Mouse (Mus musculus): ENCODE data around the gene Hba-a1. TPM values are rescaled to one million over a fixed set of nuclear protein-coding genes. Genes with fewer than 3 reads are reported as not detected.
A peak's percentile ranks its signal among the peaks of the same experiment; 100 is the strongest.

Hba-a1 gene
- polyA plus RNA-seq, 1 experiment from 2014 or later = 4,298 TPM

GRCm38 (mm10) chr11:32265117-32265738 lies 18.1 kb upstream of the Hba-a1 start:
- Histone ChIP-seq H3K27me3 (no peaks in the 10 kb centered on the region), H3K36me3 (peaks cover 5% of the 10 kb centered on the region), H3K4me2 (replicated peaks) (no peak overlapping the region), H3K4me3 (replicated peaks) (no peak overlapping the region), H3K4me1 (peaks cover 5% of the 10 kb centered on the region), H3K27ac (replicated peaks) (no peak overlapping the region), H3K9ac (no peak overlapping the region), H3K9me3 (replicated peaks) (no peaks in the 10 kb centered on the region)
- 78% methylated on average over 3 of the region's 3 CpGs for WGBS
- no peak for ATAC-seq (ENCODE audit: insufficient number of reproducible peaks, low FRiP score, low TSS enrichment, low read depth)

DNA sequence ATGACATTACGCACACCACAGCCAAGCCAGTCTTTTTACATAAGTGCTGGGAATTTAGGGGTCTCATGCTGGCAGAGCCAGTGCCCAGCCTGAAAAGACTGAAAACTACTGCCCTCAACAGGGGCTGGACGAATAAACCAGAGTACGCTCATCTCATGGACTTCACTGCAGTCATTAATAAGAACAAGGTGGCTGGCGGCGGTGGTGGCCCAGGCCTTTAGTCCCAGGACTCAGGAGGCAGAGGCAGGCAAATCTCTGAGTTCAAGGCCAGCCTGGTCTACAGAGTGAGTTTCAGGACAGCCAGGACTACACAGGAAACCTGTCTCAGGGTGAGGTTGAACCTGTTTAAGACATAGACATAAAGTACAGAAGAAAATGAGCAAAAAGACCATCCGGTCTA lies 17.1 kb upstream of the Hba-a1 start:
- Histone ChIP-seq H3K4me3 (replicated peaks) (no peak overlapping the region), H3K36me3 (peaks cover under 1% of the 10 kb centered on the region; the same call in 1 of the 2 replicates), H3K9ac (no peak overlapping the region), H3K4me1 (peaks cover 5% of the 10 kb centered on the region), H3K27me3 (no peaks in the 10 kb centered on the region), H3K4me2 (replicated peaks) (no peak overlapping the region), H3K9me3 (replicated peaks) (no peaks in the 10 kb centered on the region), H3K27ac (replicated peaks) (no peak overlapping the region)
- ATAC-seq (ENCODE audit: insufficient number of reproducible peaks, low FRiP score, low TSS enrichment, low read depth) = no peak
- 93% methylated on average over 6 of the region's 6 CpGs for WGBS

DNA sequence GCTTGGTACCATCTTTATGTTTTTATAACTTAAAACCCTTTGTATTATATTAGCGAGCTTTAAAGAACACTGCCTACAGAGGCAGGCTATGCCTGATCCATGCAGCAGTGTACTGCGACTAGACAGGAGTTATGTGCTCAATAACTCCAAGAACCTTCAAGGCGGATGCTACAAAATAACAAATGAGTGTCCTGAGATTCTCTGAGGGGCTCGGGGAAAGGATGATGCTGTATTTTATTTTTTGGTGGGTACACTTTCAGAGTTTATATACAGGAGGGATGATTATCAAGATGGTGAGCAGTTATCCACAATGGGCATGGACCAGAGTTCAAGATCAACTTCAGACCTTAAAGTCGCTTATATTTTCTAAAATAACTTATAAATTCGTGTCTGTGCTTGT lies 16.5 kb upstream of the Hba-a1 start:
- WGBS = 23% methylated on average over 6 of the region's 6 CpGs
- peak overlapping the region; percentile 94 for H3K27ac ChIP-seq (replicated peaks)
- H3K4me1 ChIP-seq = peaks cover 5% of the 10 kb centered on the region
- no peak for ATAC-seq (ENCODE audit: insufficient number of reproducible peaks, low FRiP score, low TSS enrichment, low read depth)
- H3K9me3 ChIP-seq (replicated peaks) = no peaks in the 10 kb centered on the region
- peak overlapping the region; percentile 54 for H3K4me2 ChIP-seq (replicated peaks)
- H3K36me3 ChIP-seq = no peaks in the 10 kb centered on the region; the same call in 1 of the 2 replicates
- peak overlapping the region; percentile 85 for H3K4me3 ChIP-seq (replicated peaks)
- peak overlapping the region; percentile 92 for H3K9ac ChIP-seq
- H3K27me3 ChIP-seq = no peaks in the 10 kb centered on the region

DNA sequence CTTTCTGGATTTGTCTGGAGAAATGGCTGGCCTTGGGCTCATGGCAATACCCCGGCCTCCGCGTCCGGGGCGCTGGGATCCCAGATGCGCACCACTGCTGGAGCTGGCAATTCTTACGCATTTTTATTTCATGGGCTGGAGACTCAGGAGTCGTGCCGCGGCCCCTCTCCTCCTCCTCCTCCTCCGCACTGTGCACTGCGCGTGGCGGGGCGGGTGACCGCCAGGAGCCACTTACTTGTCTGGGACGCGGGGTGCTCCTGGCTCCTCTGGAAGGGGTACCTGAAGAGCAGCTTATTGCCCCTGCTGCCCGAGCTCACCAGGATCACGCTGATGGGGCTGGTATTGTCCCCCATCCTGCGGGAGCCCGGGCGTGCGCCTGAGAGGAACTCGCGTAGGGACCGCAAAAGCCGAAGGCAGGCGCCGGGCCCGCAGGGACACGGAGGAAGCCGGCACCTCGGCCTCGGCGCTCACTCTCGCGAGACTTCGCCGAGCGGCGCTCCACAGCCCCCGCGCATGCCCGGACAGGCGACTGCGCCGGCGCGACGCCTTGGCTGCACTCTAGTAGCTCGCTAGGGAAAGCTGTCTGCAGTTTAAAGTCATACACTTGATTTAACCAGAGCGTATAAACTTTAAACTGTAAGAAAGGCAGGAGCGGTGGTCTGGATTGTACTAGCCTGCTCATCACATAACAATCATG lies 16.0 kb upstream of the Hba-a1 start, which contains the start of gene Nprl3:
Gene Nprl3, minus strand, starts transcription at position 520 of the 697 bp plus-strand sequence.
- peak within 1 kb of the TSS; percentile 54 for H3K4me2 ChIP-seq (replicated peaks)
- ATAC-seq (ENCODE audit: insufficient number of reproducible peaks, low FRiP score, low TSS enrichment, low read depth) = peak; percentile 98
- under 1% methylated on average over 54 of the region's 54 CpGs for WGBS

DNA sequence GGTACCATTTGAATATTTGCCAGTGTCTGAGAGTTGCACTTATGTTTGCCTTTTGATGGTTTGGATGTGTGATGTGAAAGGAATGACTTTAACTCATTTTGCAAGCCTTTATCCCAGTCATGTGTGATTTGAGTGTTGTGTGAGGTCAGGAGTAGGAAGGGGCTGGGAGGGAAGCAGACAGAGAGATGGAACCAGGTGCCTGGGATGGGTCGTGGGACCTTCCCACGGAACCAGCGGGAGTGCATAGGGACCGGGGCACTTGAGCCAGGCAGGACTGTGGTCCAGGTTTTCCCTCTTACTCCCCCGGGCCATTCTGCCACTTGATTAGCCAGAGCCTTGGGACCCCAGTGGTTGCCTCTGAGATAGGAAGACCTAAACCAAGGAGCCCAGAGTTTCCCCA lies 15.3 kb upstream of the Hba-a1 start:
- H3K9me3 ChIP-seq (replicated peaks) = no peaks in the 10 kb centered on the region
- H3K27me3 ChIP-seq = no peaks in the 10 kb centered on the region
- peak overlapping the region; percentile 94 for H3K27ac ChIP-seq (replicated peaks)
- peak overlapping the region; percentile 85 for H3K4me3 ChIP-seq (replicated peaks)
- 19% methylated on average over 5 of the region's 5 CpGs for WGBS
- H3K4me2 ChIP-seq (replicated peaks) = peak overlapping the region; percentile 54
- peak overlapping the region; percentile 92 for H3K9ac ChIP-seq
- no peaks in the 10 kb centered on the region for H3K36me3 ChIP-seq
- no peak for ATAC-seq (ENCODE audit: insufficient number of reproducible peaks, low FRiP score, low TSS enrichment, low read depth)
- peaks cover 5% of the 10 kb centered on the region for H3K4me1 ChIP-seq

More for the DNA sequence above, 16.0 kb upstream of the Hba-a1 start, which contains the start of gene Nprl3:
- H3K9ac ChIP-seq = peak within 1 kb of the TSS; percentile 92
- peaks cover 5% of the 10 kb centered on the region for H3K4me1 ChIP-seq
- peak within 1 kb of the TSS; percentile 85 for H3K4me3 ChIP-seq (replicated peaks)
- H3K27me3 ChIP-seq = no peaks in the 10 kb centered on the region
- no peaks in the 10 kb centered on the region; the same call in 1 of the 2 replicates for H3K36me3 ChIP-seq
- peak within 1 kb of the TSS; percentile 94 for H3K27ac ChIP-seq (replicated peaks)
- no peaks in the 10 kb centered on the region for H3K9me3 ChIP-seq (replicated peaks)

- H3K36me3 ChIP-seq = no peaks in the 10 kb centered on the region
- no peak for ATAC-seq (ENCODE audit: insufficient number of reproducible peaks, low FRiP score, low TSS enrichment, low read depth)
- WGBS = 83% methylated on average over 5 of the region's 5 CpGs
- H3K27me3 ChIP-seq = no peaks in the 10 kb centered on the region
- H3K4me1 ChIP-seq = peaks cover 5% of the 10 kb centered on the region
- no peak overlapping the region for H3K27ac ChIP-seq (replicated peaks)
- no peaks in the 10 kb centered on the region for H3K9me3 ChIP-seq (replicated peaks)
- H3K9ac ChIP-seq = no peak overlapping the region
- no peak overlapping the region for H3K4me2 ChIP-seq (replicated peaks)
- H3K4me3 ChIP-seq (replicated peaks) = no peak overlapping the region
Measured at GRCm38 (mm10) chr11:32268952-32269351, 14.4 kb upstream of the Hba-a1 start.

- Histone ChIP-seq H3K27me3 (no peaks in the 10 kb centered on the region), H3K9ac (no peak overlapping the region), H3K4me3 (replicated peaks) (no peak overlapping the region), H3K36me3 (no peaks in the 10 kb centered on the region), H3K4me1 (peaks cover 5% of the 10 kb centered on the region), H3K4me2 (replicated peaks) (no peak overlapping the region), H3K27ac (replicated peaks) (no peak overlapping the region), H3K9me3 (replicated peaks) (no peaks in the 10 kb centered on the region)
- ATAC-seq (ENCODE audit: insufficient number of reproducible peaks, low FRiP score, low TSS enrichment, low read depth) = no peak
- WGBS = 31% methylated on average over 4 of the region's 4 CpGs
Measured at GRCm38 (mm10) chr11:32271178-32271577, 12.1 kb upstream of the Hba-a1 start.

DNA sequence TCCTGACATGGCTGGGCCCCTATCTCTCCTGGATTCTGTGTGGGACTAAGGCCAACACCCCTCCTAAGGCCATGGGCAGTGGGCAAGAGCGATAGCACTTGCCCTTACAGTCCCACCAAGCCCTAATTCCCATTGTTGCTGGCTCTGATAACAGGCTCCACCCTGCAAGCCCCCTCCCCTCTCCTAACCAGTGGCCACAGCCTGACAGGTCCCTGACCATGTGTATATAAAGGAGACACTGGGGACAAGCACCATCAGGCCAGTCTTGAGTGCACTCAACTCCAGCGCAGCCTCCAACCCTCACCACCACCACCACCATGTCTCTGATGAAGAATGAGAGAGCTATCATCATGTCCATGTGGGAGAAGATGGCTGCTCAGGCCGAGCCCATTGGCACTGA lies 7.0 kb upstream of the Hba-a1 start, which contains the start of gene Hba-x:
Gene Hba-x, plus strand, starts transcription at position 54 of the 400 bp plus-strand sequence.
- Histone ChIP-seq H3K9ac (no peak within 1 kb of the TSS), H3K4me2 (replicated peaks) (no peak within 1 kb of the TSS), H3K27ac (replicated peaks) (no peak within 1 kb of the TSS), H3K4me3 (replicated peaks) (no peak within 1 kb of the TSS), H3K4me1 (no peaks in the 10 kb centered on the region), H3K9me3 (replicated peaks) (no peaks in the 10 kb centered on the region), H3K36me3 (no peaks in the 10 kb centered on the region), H3K27me3 (0 out of 2 replicates have a peak, but pooled peaks cover 13% of the 10 kb centered on the region)
- ATAC-seq (ENCODE audit: insufficient number of reproducible peaks, low FRiP score, low TSS enrichment, low read depth) = no peak
- WGBS = 62% methylated on average over 3 of the region's 3 CpGs

GRCm38 (mm10) chr11:32277736-32278457 lies 5.4 kb upstream of the Hba-a1 start:
- Histone ChIP-seq H3K4me1 (no peaks in the 10 kb centered on the region), H3K36me3 (no peaks in the 10 kb centered on the region), H3K4me3 (replicated peaks) (no peak overlapping the region), H3K27ac (replicated peaks) (no peak overlapping the region), H3K9ac (no peak overlapping the region), H3K9me3 (replicated peaks) (no peaks in the 10 kb centered on the region), H3K27me3 (0 out of 2 replicates have a peak, but pooled peaks cover 13% of the 10 kb centered on the region), H3K4me2 (replicated peaks) (no peak overlapping the region)
- WGBS = 66% methylated on average over 21 of the region's 21 CpGs
- ATAC-seq (ENCODE audit: insufficient number of reproducible peaks, low FRiP score, low TSS enrichment, low read depth) = no peak

DNA sequence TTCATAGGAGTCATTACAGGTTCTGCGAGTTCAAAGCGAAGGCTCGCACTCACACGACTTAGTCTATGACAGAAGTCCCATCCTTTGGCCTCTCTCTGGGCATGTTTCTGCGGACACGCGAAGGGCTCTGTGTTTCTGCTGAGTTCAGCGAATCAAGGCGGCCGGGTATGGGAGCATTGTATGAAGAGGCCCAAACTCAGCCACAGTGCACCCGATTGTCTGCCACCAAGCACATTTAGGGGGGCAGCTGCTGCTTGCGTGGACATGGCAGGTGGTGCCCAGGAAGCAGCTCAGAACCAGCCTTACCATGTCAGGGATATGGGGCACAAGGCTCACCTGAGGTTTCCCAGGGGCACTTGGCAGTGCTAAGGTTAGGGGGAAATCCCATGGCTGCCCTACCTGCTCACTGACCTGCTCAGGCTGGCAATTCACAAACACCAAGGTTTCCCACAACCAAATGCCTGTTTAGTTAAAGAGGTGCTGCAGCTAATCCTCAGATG lies 4.8 kb upstream of the Hba-a1 start:
- WGBS = 74% methylated on average over 12 of the region's 12 CpGs

DNA sequence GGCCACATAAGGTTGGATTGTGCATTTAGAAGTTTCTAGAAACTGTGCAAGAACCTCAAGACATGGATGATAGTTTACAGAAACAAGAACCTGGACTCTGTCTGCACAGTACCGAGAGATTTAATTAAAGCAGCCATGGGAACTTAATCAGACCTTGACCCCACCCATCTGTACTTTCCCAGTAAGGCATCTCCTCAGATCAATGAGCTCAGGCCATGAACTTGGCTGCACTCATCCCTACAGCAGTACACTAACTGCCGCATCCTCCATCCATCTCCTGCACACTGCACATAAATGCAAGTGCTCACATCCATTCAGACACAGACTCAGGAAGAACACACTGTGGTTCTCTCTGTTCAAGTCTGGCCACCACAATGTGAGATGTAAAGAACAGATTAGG lies 2.7 kb upstream of the Hba-a1 start:
- no peak for ATAC-seq (ENCODE audit: insufficient number of reproducible peaks, low FRiP score, low TSS enrichment, low read depth)
- Histone ChIP-seq H3K4me1 (no peaks in the 10 kb centered on the region), H3K27ac (replicated peaks) (no peak overlapping the region), H3K9me3 (replicated peaks) (no peaks in the 10 kb centered on the region), H3K27me3 (0 out of 2 replicates have a peak, but pooled peaks cover 13% of the 10 kb centered on the region), H3K36me3 (no peaks in the 10 kb centered on the region), H3K9ac (no peak overlapping the region), H3K4me2 (replicated peaks) (no peak overlapping the region), H3K4me3 (replicated peaks) (no peak overlapping the region)
- 57% methylated on average over 2 of the region's 2 CpGs for WGBS

More for the DNA sequence above, 4.8 kb upstream of the Hba-a1 start:
- no peak overlapping the region for H3K9ac ChIP-seq
- no peak overlapping the region for H3K27ac ChIP-seq (replicated peaks)
- no peaks in the 10 kb centered on the region for H3K9me3 ChIP-seq (replicated peaks)
- no peak overlapping the region for H3K4me2 ChIP-seq (replicated peaks)
- no peak for ATAC-seq (ENCODE audit: insufficient number of reproducible peaks, low FRiP score, low TSS enrichment, low read depth)
- H3K27me3 ChIP-seq = 0 out of 2 replicates have a peak, but pooled peaks cover 13% of the 10 kb centered on the region
- H3K36me3 ChIP-seq = no peaks in the 10 kb centered on the region
- no peaks in the 10 kb centered on the region for H3K4me1 ChIP-seq
- H3K4me3 ChIP-seq (replicated peaks) = no peak overlapping the region

Data from embryonic facial prominence, embryonic 15.5 days (tissue).